Mouse (Mus musculus) left cerebral cortex, postnatal 36 days (tissue): ENCODE results near the gene Rnf26. TPM values are rescaled to one million over a fixed set of nuclear protein-coding genes. Genes with fewer than 3 reads are reported as not detected.

Experiments
- DNase-seq, 2 experiments: peaks; one replicate each; pipeline ENCODE4 v3.0.0; 2021 to 2022; ENCODE audit warnings: low spot score in 2 of 2, mixed read lengths in 1 of 2
- intact Hi-C: fragments of 180-260 bp; cut with DNase I; formaldehyde crosslinking; loops from one replicate; pipeline ENCODE4 v1.15.1; 2025
- total RNA-seq, 2 experiments: library from RNA; stranded (reverse); gene quantifications; 2 replicates each; pipeline ENCODE4 v1.2.3; 2021

Rnf26 gene
- total RNA-seq = 10 to 100 TPM; 29.2 to 35.7 TPM

GRCm38 (mm10) chr9:44113105-44113789, at the start of gene Rnf26, which contains the start of gene Gm49380:
Rnf26 (minus strand) TSS chr9:44113517.
Gm49380 (minus strand) TSS chr9:44113500.
- peak; percentile 90 to 93 for DNase-seq
- intact Hi-C loops = no loop called here

GRCm38 (mm10) chr9:44159886-44160285, 46.6 kb upstream of the Rnf26 start:
- no peak for DNase-seq
- intact Hi-C loops = no loop called here

- DNase-seq = no peak
- intact Hi-C loops = no loop called here
Measured at GRCm38 (mm10) chr9:44147290-44147689, 34.0 kb upstream of the Rnf26 start.

GRCm38 (mm10) chr9:44144718-44145060, 31.4 kb upstream of the Rnf26 start:
- intact Hi-C loops = no loop called here

GRCm38 (mm10) chr9:44144023-44144717, 30.9 kb upstream of the Rnf26 start:
- intact Hi-C loops = no loop called here

More at GRCm38 (mm10) chr9:44144718-44145060, 31.4 kb upstream of the Rnf26 start:
- DNase-seq = no peak

GRCm38 (mm10) chr9:44143421-44143820, 30.1 kb upstream of the Rnf26 start:
- DNase-seq = no peak
- intact Hi-C loops = no loop called here

More at GRCm38 (mm10) chr9:44144023-44144717, 30.9 kb upstream of the Rnf26 start:
- no peak for DNase-seq

GRCm38 (mm10) chr9:44141951-44142350, 28.6 kb upstream of the Rnf26 start:
- intact Hi-C loops = no loop called here
- DNase-seq = no peak

- intact Hi-C loops = no loop called here
- DNase-seq = no peak
Measured at GRCm38 (mm10) chr9:44137846-44138245, 24.5 kb upstream of the Rnf26 start.

GRCm38 (mm10) chr9:44135731-44136411, 22.6 kb upstream of the Rnf26 start:
- DNase-seq = no peak
- intact Hi-C loops = no loop called here

GRCm38 (mm10) chr9:44134851-44135730, 21.8 kb upstream of the Rnf26 start:
- DNase-seq = no peak
- intact Hi-C loops = no loop called here

GRCm38 (mm10) chr9:44134101-44134850, 21.0 kb upstream of the Rnf26 start, which contains the start of gene Mcam:
Mcam (plus strand) TSS chr9:44134469.
- no peak for DNase-seq

GRCm38 (mm10) chr9:44133287-44133686, 20.0 kb upstream of the Rnf26 start:
- no peak for DNase-seq
- intact Hi-C loops = no loop called here

More at GRCm38 (mm10) chr9:44134101-44134850, 21.0 kb upstream of the Rnf26 start, which contains the start of gene Mcam:
- intact Hi-C loops = no loop called here

GRCm38 (mm10) chr9:44132200-44132599, 18.9 kb upstream of the Rnf26 start:
- intact Hi-C loops = no loop called here
- no peak for DNase-seq

- intact Hi-C loops = no loop called here
- no peak for DNase-seq
Measured at GRCm38 (mm10) chr9:44131276-44131590, 17.9 kb upstream of the Rnf26 start.

- no peak for DNase-seq
- intact Hi-C loops = no loop called here
Measured at GRCm38 (mm10) chr9:44130581-44131275, 17.4 kb upstream of the Rnf26 start.

- DNase-seq = no peak
- intact Hi-C loops = no loop called here
Measured at GRCm38 (mm10) chr9:44130034-44130433, 16.7 kb upstream of the Rnf26 start.

GRCm38 (mm10) chr9:44129633-44130032, 16.3 kb upstream of the Rnf26 start:
- intact Hi-C loops = loop anchor here (5.0 to 10.0 kb wide), 2 partner anchors 105 to 263 kb away; partner anchors contain the start of gene Cbl
- no peak for DNase-seq

GRCm38 (mm10) chr9:44127351-44127801, 14.1 kb upstream of the Rnf26 start:
- intact Hi-C loops = loop anchor here (5.0 to 10.0 kb wide), 2 partner anchors 107 to 265 kb away; partner anchors contain the start of gene Cbl
- DNase-seq = no peak
